Mouse (Mus musculus): Measurements from ENCODE around the gene Zfp106. TPM values are rescaled to one million over a fixed set of nuclear protein-coding genes. Genes with fewer than 3 reads are reported as not detected.

Gene Zfp106
- polyA plus RNA-seq, 1 experiment from 2014 or later, result 56.6 TPM

GRCm38 (mm10) chr2:120463328-120463727, 100.3 kb downstream of the Zfp106 start:
- Histone ChIP-seq H3K4me2 (no peak overlapping the region; the same call in 1 of the 2 replicates), H3K27ac (ENCODE audit: low read depth, low read length) (peak overlapping the region; percentile 50), H3K4me3 (ENCODE audit: low read depth, low read length) (no peak overlapping the region), H3K9ac (ENCODE audit: low read depth, low read length) (no peak overlapping the region), H3K4me1 (ENCODE audit: control insufficient read depth, insufficient read depth, low read length) (peaks cover 5% of the 10 kb centered on the region; the same call in 1 of the 2 replicates), H3K27me3 (ENCODE audit: control insufficient read depth, insufficient read depth, low read length) (no peaks in the 10 kb centered on the region), H3K36me3 (ENCODE audit: control insufficient read depth, insufficient read depth, low read length) (no peaks in the 10 kb centered on the region), H3K9me3 (replicated peaks; ENCODE audit: control insufficient read depth, low read length) (no peaks in the 10 kb centered on the region)
- no peak for ATAC-seq (replicated peaks; ENCODE audit: insufficient number of reproducible peaks, low FRiP score, low TSS enrichment)
- 49% methylated on average over 7 of the region's 7 CpGs for WGBS (ENCODE audit: insufficient replicate concordance)

- WGBS (ENCODE audit: insufficient replicate concordance), result 80% methylated on average over 4 of the region's 4 CpGs
- H3K4me1 ChIP-seq (ENCODE audit: control insufficient read depth, insufficient read depth, low read length), result peaks cover 5% of the 10 kb centered on the region; the same call in 1 of the 2 replicates
- no peak overlapping the region for H3K27ac ChIP-seq (ENCODE audit: low read depth, low read length)
- no peak overlapping the region for H3K4me3 ChIP-seq (ENCODE audit: low read depth, low read length)
- H3K36me3 ChIP-seq (ENCODE audit: control insufficient read depth, insufficient read depth, low read length), result no peaks in the 10 kb centered on the region
- H3K9me3 ChIP-seq (replicated peaks; ENCODE audit: control insufficient read depth, low read length), result no peaks in the 10 kb centered on the region
- ATAC-seq (replicated peaks; ENCODE audit: insufficient number of reproducible peaks, low FRiP score, low TSS enrichment), result no peak
- H3K4me2 ChIP-seq, result no peak overlapping the region
- H3K9ac ChIP-seq (ENCODE audit: low read depth, low read length), result no peak overlapping the region
- no peaks in the 10 kb centered on the region for H3K27me3 ChIP-seq (ENCODE audit: control insufficient read depth, insufficient read depth, low read length)
Observed at GRCm38 (mm10) chr2:120460216-120460615, 103.4 kb downstream of the Zfp106 start.

Other genes starting within 250 kb of the Zfp106 start
- gene Pla2g4f, start 249.7 kb downstream of the Zfp106 start, polyA plus RNA-seq (2014; fragmentation: Nextera tagmentation; extraction: Ambion mirVana), result not detected in 2 replicates
- gene Vps39, start 210.7 kb downstream of the Zfp106 start, polyA plus RNA-seq (2014; fragmentation: Nextera tagmentation; extraction: Ambion mirVana), result 19.1 and 21.6 TPM in 2 replicates
- gene Ganc, start 159.9 kb downstream of the Zfp106 start, polyA plus RNA-seq (2014; fragmentation: Nextera tagmentation; extraction: Ambion mirVana), result 7.0 and 9.0 TPM in 2 replicates
- gene Tmem87a, start 159.7 kb downstream of the Zfp106 start, polyA plus RNA-seq (2014; fragmentation: Nextera tagmentation; extraction: Ambion mirVana), result 4.5 and 9.6 TPM in 2 replicates
- gene Capn3, start 107.8 kb downstream of the Zfp106 start, polyA plus RNA-seq (2014; fragmentation: Nextera tagmentation; extraction: Ambion mirVana), result 5.2 and 7.0 TPM in 2 replicates
- gene Snap23, start 3.8 kb upstream of the Zfp106 start, polyA plus RNA-seq (2014; fragmentation: Nextera tagmentation; extraction: Ambion mirVana), result 66.2 and 69.1 TPM in 2 replicates
- gene Haus2, start 45.5 kb upstream of the Zfp106 start, polyA plus RNA-seq (2014; fragmentation: Nextera tagmentation; extraction: Ambion mirVana), result 20.6 and 21.3 TPM in 2 replicates
- 19.1 and 21.8 TPM in 2 replicates for gene Lrrc57, start 45.7 kb upstream of the Zfp106 start, polyA plus RNA-seq (2014; fragmentation: Nextera tagmentation; extraction: Ambion mirVana)
- 2.9 and 4.4 TPM in 2 replicates for gene Stard9, start 65.3 kb upstream of the Zfp106 start, polyA plus RNA-seq (2014; fragmentation: Nextera tagmentation; extraction: Ambion mirVana)